Mouse (Mus musculus): ENCODE results near the gene Snx29.

DNA sequence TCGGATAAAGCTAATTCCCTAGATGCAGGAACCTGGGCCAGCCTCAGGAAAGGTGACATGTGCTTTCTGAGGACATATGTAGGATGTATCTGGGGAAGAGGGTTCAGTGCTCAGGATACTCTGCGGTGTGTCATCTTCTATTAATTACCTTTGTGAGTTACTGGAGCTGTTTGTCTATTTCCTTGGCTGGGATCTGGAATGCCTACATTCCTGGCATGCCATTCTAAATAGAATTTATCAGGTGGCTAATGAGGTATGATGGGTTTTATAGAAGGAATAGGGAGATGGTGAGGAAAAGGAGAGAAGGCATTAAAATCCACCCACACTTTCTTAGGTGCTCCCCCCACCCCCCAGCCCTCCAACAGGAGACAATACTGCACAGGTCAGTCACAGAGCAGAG lies 178.9 kb downstream of the Snx29 start:
- TF ChIP-seq CTCF (IDR thresholded peaks at IDR 0.05; ENCODE audit: low read depth, low read length) (no peak), POLR2A (IDR thresholded peaks at IDR 0.05; ENCODE audit: extremely low read depth, insufficient read depth, low read length) (no peak)
